ENCODE assay signal across 25 mouse cellular contexts in genomic region chr5:134629508-134629907, GRCm38 (mm10). TPM values are rescaled to one million over a fixed set of nuclear protein-coding genes. Genes with fewer than 3 reads are reported as not detected.
DNase-seq lines count a peak whose midpoint lies in the region; ATAC-seq and TF ChIP-seq lines count a peak whose summit lies in the region.
"Had no signal": no experiment of that assay in that cellular context is flagged by ENCODE, and none has a peak within 500 bp of the region (broad histone marks: within the 10 kb centered on the region; RNA-seq: fewer than 3 reads in every experiment).

No protein-coding gene starts in this region.

- no peak for TF ChIP-seq POLR2A in heart, adult 2 months (IDR thresholded peaks at IDR 0.05; ENCODE audit: insufficient read depth, low read depth, low read length)
- TF ChIP-seq POLR2A in small intestine, adult 2 months (IDR thresholded peaks at IDR 0.05; ENCODE audit: low read depth, low read length) = no peak

- no peaks in the 10 kb centered on the region for H3K9me3 ChIP-seq in heart, embryonic 14.5 days (ENCODE audit: control insufficient read depth, low read length)
- no peaks in the 10 kb centered on the region for H3K9me3 ChIP-seq in lung, postnatal 0 days (ENCODE audit: low read length)
- H3K9me3 ChIP-seq: forebrain, embryonic 15.5 days; hindbrain, embryonic 12.5 days; lung, embryonic 15.5 days; midbrain, embryonic 10.5 days; neural tube, embryonic 13.5 days had no signal

- H3K79me2 ChIP-seq in heart, adult 2 months (replicated peaks; ENCODE audit: control insufficient read depth, insufficient read depth, low read length) = peaks cover 5% of the 10 kb centered on the region

- no peak for TF ChIP-seq EP300 in heart, adult 2 months (IDR thresholded peaks at IDR 0.05; ENCODE audit: insufficient read depth, low read depth, low read length)
- TF ChIP-seq EP300 in lung, postnatal 0 days (IDR thresholded peaks at IDR 0.05) = peak; percentile 43; the same call in 1 of the 2 replicates

- DNase-seq in heart, adult 2 months = no peak
- no peak for DNase-seq in lung, postnatal 0 days (ENCODE audit: low spot score)
- no peak for DNase-seq in lung, postnatal 36 days
- no peak for DNase-seq in right cerebral cortex, postnatal 14 days
- no peak for DNase-seq in heart, adult 8-10 months (ENCODE audit: low spot score)
- DNase-seq: adrenal gland, postnatal 14 days; cerebellum, adult 8-10 months; cerebellum, postnatal 36 days; kidney, adult 2 months; kidney, postnatal 14 days; retina, postnatal 1 day; thymus, adult 2 months; thymus, postnatal 4 days had no signal

- TF ChIP-seq CTCF in heart, adult 2 months (IDR thresholded peaks at IDR 0.05) = no peak
- TF ChIP-seq CTCF in lung, postnatal 0 days (IDR thresholded peaks at IDR 0.05) = no peak
- TF ChIP-seq CTCF in small intestine, adult 2 months (IDR thresholded peaks at IDR 0.05; ENCODE audit: extremely low read depth, insufficient read length, insufficient replicate concordance, low read depth, low read length) = no peak

- peaks cover 83% of the 10 kb centered on the region for H3K36me3 ChIP-seq in heart, embryonic 14.5 days (ENCODE audit: control insufficient read depth, insufficient read depth, low read length)
- peaks cover 14% of the 10 kb centered on the region for H3K36me3 ChIP-seq in heart, adult 2 months (ENCODE audit: control insufficient read depth, insufficient read depth, low read length)
- H3K36me3 ChIP-seq in lung, postnatal 0 days (ENCODE audit: insufficient read depth, low read length) = peaks cover 39% of the 10 kb centered on the region; the same call in 1 of the 2 replicates
- peaks cover 48% of the 10 kb centered on the region for H3K36me3 ChIP-seq in small intestine, adult 2 months (ENCODE audit: control insufficient read depth, insufficient read depth, low read length)

- intact Hi-C loops in heart, adult 2 months (cut with DNase I) = no loop called here

- whole genome bisulfite sequencing in heart, embryonic 14.5 days = 20% methylated on average over 4 of the region's 4 CpGs
- 37% methylated on average over 4 of the region's 4 CpGs for WGBS in heart, adult 2 months
- WGBS in lung, postnatal 0 days = 63% methylated on average over 4 of the region's 4 CpGs
- WGBS in small intestine, adult 2 months = 19% methylated on average over 4 of the region's 4 CpGs

- peaks cover 0 to 23% of the 10 kb centered on the region in 2 experiments; a peak in 3 of 4 replicates for H3K4me1 ChIP-seq in heart, embryonic 14.5 days (ENCODE audit: control insufficient read depth in 2 of 2, insufficient read depth in 2 of 2, low read length in 2 of 2)
- H3K4me1 ChIP-seq in heart, adult 2 months (ENCODE audit: control insufficient read depth, insufficient read depth, low read length) = peaks cover 13% of the 10 kb centered on the region
- H3K4me1 ChIP-seq in lung, postnatal 0 days (ENCODE audit: insufficient read depth, low read depth, low read length) = no peaks in the 10 kb centered on the region
- peaks cover 19% of the 10 kb centered on the region; the same call in 1 of the 2 replicates for H3K4me1 ChIP-seq in small intestine, adult 2 months (ENCODE audit: control insufficient read depth, insufficient read depth, insufficient read length, low read length)
- H3K4me1 ChIP-seq: midbrain, embryonic 10.5 days had no signal

- H3K27ac ChIP-seq in heart, embryonic 14.5 days (replicated peaks in 1 of 2; ENCODE audit: control insufficient read depth in 1 of 2, insufficient read depth in 1 of 2, low read depth in 2 of 2, low read length in 2 of 2) = no peak overlapping the region
- H3K27ac ChIP-seq in heart, adult 2 months = no peak overlapping the region
- H3K27ac ChIP-seq in lung, postnatal 0 days (ENCODE audit: low read length) = no peak overlapping the region
- peak overlapping the region; percentile 65; the same call in 1 of the 2 replicates for H3K27ac ChIP-seq in small intestine, adult 2 months (ENCODE audit: insufficient read depth, low read depth, low read length)
- H3K27ac ChIP-seq: forebrain, embryonic 15.5 days; hindbrain, embryonic 12.5 days; liver, embryonic 14.5 days; lung, embryonic 15.5 days; macrophage; midbrain, embryonic 10.5 days; neural tube, embryonic 13.5 days had no signal

- peak overlapping the region; percentile 5; the same call in 1 of the 2 replicates for H3K9ac ChIP-seq in heart, embryonic 14.5 days (ENCODE audit: low read length)
- H3K9ac ChIP-seq in heart, adult 2 months (ENCODE audit: low read depth, low read length) = no peak overlapping the region
- H3K9ac ChIP-seq in lung, postnatal 0 days (replicated peaks; ENCODE audit: low read depth) = no peak overlapping the region
- H3K9ac ChIP-seq: forebrain, embryonic 15.5 days; hindbrain, embryonic 12.5 days; liver, embryonic 14.5 days; lung, embryonic 15.5 days; neural tube, embryonic 13.5 days had no signal

- H3K4me2 ChIP-seq in heart, embryonic 14.5 days (ENCODE audit: low read length) = no peak overlapping the region
- H3K4me2 ChIP-seq in lung, postnatal 0 days (replicated peaks; ENCODE audit: low read depth, low read length) = no peak overlapping the region
- H3K4me2 ChIP-seq: forebrain, embryonic 15.5 days; heart, embryonic 11.5 days; hindbrain, embryonic 12.5 days; lung, embryonic 15.5 days; neural tube, embryonic 13.5 days had no signal

- ATAC-seq in heart, embryonic 14.5 days (ENCODE audit: insufficient number of reproducible peaks, insufficient read depth, low FRiP score, low read depth) = no peak
- ATAC-seq in lung, postnatal 0 days = peak; percentile 70
- ATAC-seq: forebrain, embryonic 15.5 days; midbrain, embryonic 16.5 days had no signal

- H3K27me3 ChIP-seq in heart, embryonic 14.5 days (ENCODE audit: control insufficient read depth, insufficient read depth, low read length) = no peaks in the 10 kb centered on the region
- no peaks in the 10 kb centered on the region for H3K27me3 ChIP-seq in heart, adult 2 months (ENCODE audit: control insufficient read depth, insufficient read depth, low read length)
- H3K27me3 ChIP-seq in lung, postnatal 0 days (replicated peaks; ENCODE audit: insufficient read depth, low read length) = no peaks in the 10 kb centered on the region
- H3K27me3 ChIP-seq in small intestine, adult 2 months (ENCODE audit: control insufficient read depth, insufficient read depth, low read length) = no peaks in the 10 kb centered on the region
- H3K27me3 ChIP-seq: forebrain, embryonic 15.5 days; hindbrain, embryonic 12.5 days; lung, embryonic 15.5 days; neural tube, embryonic 13.5 days had no signal

- H3K4me3 ChIP-seq in heart, embryonic 14.5 days (ENCODE audit: control insufficient read depth in 1 of 2, insufficient read depth in 1 of 2, low read depth in 1 of 2, low read length in 2 of 2) = no peak overlapping the region
- no peak overlapping the region for H3K4me3 ChIP-seq in heart, adult 2 months
- no peak overlapping the region for H3K4me3 ChIP-seq in lung, postnatal 0 days (ENCODE audit: low read depth, low read length)
- H3K4me3 ChIP-seq in small intestine, adult 2 months (ENCODE audit: low read depth, low read length) = no peak overlapping the region
- H3K4me3 ChIP-seq: forebrain, embryonic 15.5 days; hindbrain, embryonic 12.5 days; lung, embryonic 15.5 days; midbrain, embryonic 10.5 days; myocyte; neural tube, embryonic 13.5 days had no signal

RNA-seq across cellular contexts. Expression of gene Eif4h, which starts 9.8 kb away (rescaled TPM):
- 303 and 326 TPM in 2 replicates for polyA plus RNA-seq in heart, embryonic 14.5 days (2014; fragmentation: Nextera tagmentation; extraction: Ambion mirVana)
- total RNA-seq in heart, adult 2 months (2021) = 100 to 1,000 TPM; 126 to 137 TPM
- polyA plus RNA-seq in heart, adult 2 months (2012; rRNA removed) = 131 and 179 TPM in 2 replicates
- 403 and 485 TPM in 2 replicates for polyA plus RNA-seq in lung, postnatal 0 days (2015; fragmentation: Nextera tagmentation; extraction: Ambion mirVana)
- 99.4 and 256 TPM in 2 replicates for polyA plus RNA-seq in small intestine, adult 2 months (2012; rRNA removed)
- 100 to 1,000 TPM; 124 to 141 (median 129) TPM for total RNA-seq in heart, adult 8-10 months (2022)

RNA-seq across cellular contexts. Expression of gene Lat2, which starts 14.7 kb away (rescaled TPM):
- 2.1 and 3.2 TPM in 2 replicates for polyA plus RNA-seq in heart, embryonic 14.5 days (2014; fragmentation: Nextera tagmentation; extraction: Ambion mirVana)
- 1 to 10 TPM; 1.1 to 1.6 TPM for total RNA-seq in heart, adult 2 months (2021)
- 2.0 and 3.3 TPM in 2 replicates for polyA plus RNA-seq in heart, adult 2 months (2012; rRNA removed)
- 3.0 and 3.2 TPM in 2 replicates for polyA plus RNA-seq in lung, postnatal 0 days (2015; fragmentation: Nextera tagmentation; extraction: Ambion mirVana)
- 4.0 and 6.9 TPM in 2 replicates for polyA plus RNA-seq in small intestine, adult 2 months (2012; rRNA removed)
- total RNA-seq in heart, adult 8-10 months (2022) = 1 to 10 TPM in 3 of 4 experiments, under 1 TPM in 1; 0.44 to 2.4 (median 1.8) TPM

RNA-seq across cellular contexts. Expression of gene Rfc2, which starts 48.3 kb away (rescaled TPM):
- polyA plus RNA-seq in heart, embryonic 14.5 days (2014; fragmentation: Nextera tagmentation; extraction: Ambion mirVana) = 181 and 184 TPM in 2 replicates
- 10 to 100 TPM; 21.0 to 24.6 TPM for total RNA-seq in heart, adult 2 months (2021)
- 32.5 and 44.8 TPM in 2 replicates for polyA plus RNA-seq in heart, adult 2 months (2012; rRNA removed)
- polyA plus RNA-seq in lung, postnatal 0 days (2015; fragmentation: Nextera tagmentation; extraction: Ambion mirVana) = 84.4 and 95.9 TPM in 2 replicates
- 15.1 and 35.4 TPM in 2 replicates for polyA plus RNA-seq in small intestine, adult 2 months (2012; rRNA removed)
- total RNA-seq in heart, adult 8-10 months (2022) = 10 to 100 TPM; 21.6 to 26.0 (median 24.6) TPM

RNA-seq across cellular contexts. Expression of gene Limk1, which starts 58.9 kb away (rescaled TPM):
- polyA plus RNA-seq in heart, embryonic 14.5 days (2014; fragmentation: Nextera tagmentation; extraction: Ambion mirVana) = 3.6 TPM in 2 replicates
- total RNA-seq in heart, adult 2 months (2021) = 1 to 10 TPM; 4.0 to 5.0 TPM
- 7.3 and 8.1 TPM in 2 replicates for polyA plus RNA-seq in heart, adult 2 months (2012; rRNA removed)
- 7.2 and 10.2 TPM in 2 replicates for polyA plus RNA-seq in lung, postnatal 0 days (2015; fragmentation: Nextera tagmentation; extraction: Ambion mirVana)
- 6.4 and 6.8 TPM in 2 replicates for polyA plus RNA-seq in small intestine, adult 2 months (2012; rRNA removed)
- total RNA-seq in heart, adult 8-10 months (2022) = 1 to 10 TPM; 3.8 to 5.1 (median 4.0) TPM
